Mouse (Mus musculus): ENCODE results near the gene Fam20b. TPM values are rescaled to one million over a fixed set of nuclear protein-coding genes. Genes with fewer than 3 reads are reported as not detected.
"Not testable (repeated sequence)": the region's sequence is repeated elsewhere in the genome, so short reads cannot be mapped to it uniquely, and the experiment has no call there.

The Fam20b gene
- total RNA-seq, 2 experiments from 2014 or later, result 52.3 to 54.3 TPM

- no peak for DNase-seq
Measured at GRCm38 (mm10) chr1:156669208-156669983, 49.5 kb downstream of the Fam20b start.

GRCm38 (mm10) chr1:156668602-156669001, 50.3 kb downstream of the Fam20b start:
- DNase-seq, result no peak

GRCm38 (mm10) chr1:156667141-156667926, 51.6 kb downstream of the Fam20b start:
- DNase-seq, result peak; percentile 57

- DNase-seq, result no peak
Measured at GRCm38 (mm10) chr1:156665777-156666176, 53.1 kb downstream of the Fam20b start.

GRCm38 (mm10) chr1:156660660-156661236, 58.1 kb downstream of the Fam20b start:
- not testable (repeated sequence) for DNase-seq

- DNase-seq, result peak; percentile 14
Measured at GRCm38 (mm10) chr1:156659906-156660659, 58.8 kb downstream of the Fam20b start.

- DNase-seq, result peak; percentile 24
Measured at GRCm38 (mm10) chr1:156658676-156659075, 60.2 kb downstream of the Fam20b start.

GRCm38 (mm10) chr1:156657523-156657922, 61.4 kb downstream of the Fam20b start:
- no peak for DNase-seq

- no peak for DNase-seq
Measured at GRCm38 (mm10) chr1:156654735-156655530, 64.0 kb downstream of the Fam20b start.

GRCm38 (mm10) chr1:156652189-156652822, 66.6 kb downstream of the Fam20b start:
- DNase-seq, result peak; percentile 21

GRCm38 (mm10) chr1:156650631-156651030, 68.3 kb downstream of the Fam20b start:
- DNase-seq, result no peak

GRCm38 (mm10) chr1:156648705-156649104, 70.2 kb downstream of the Fam20b start:
- DNase-seq, result no peak

GRCm38 (mm10) chr1:156645971-156646370, 72.9 kb downstream of the Fam20b start:
- DNase-seq, result no peak

- no peak for DNase-seq
Measured at GRCm38 (mm10) chr1:156644780-156645523, 73.9 kb downstream of the Fam20b start.

GRCm38 (mm10) chr1:156644061-156644460, 74.8 kb downstream of the Fam20b start:
- no peak for DNase-seq

- no peak for DNase-seq
Measured at GRCm38 (mm10) chr1:156642813-156643212, 76.1 kb downstream of the Fam20b start.

GRCm38 (mm10) chr1:156641808-156642207, 77.1 kb downstream of the Fam20b start:
- DNase-seq, result no peak

- DNase-seq, result no peak
Measured at GRCm38 (mm10) chr1:156640577-156640976, 78.3 kb downstream of the Fam20b start.

- DNase-seq, result no peak
Measured at GRCm38 (mm10) chr1:156639455-156639854, 79.4 kb downstream of the Fam20b start.

GRCm38 (mm10) chr1:156635148-156635547, 83.7 kb downstream of the Fam20b start:
- no peak for DNase-seq

All from heart, postnatal 4 days (tissue).